9 mouse cellular contexts compared by ENCODE assay signal in genomic region chr19:12002125-12002524, GRCm38 (mm10). TPM values are rescaled to one million over a fixed set of nuclear protein-coding genes. Genes with fewer than 3 reads are reported as not detected.
DNase-seq lines count a peak whose midpoint lies in the region; ATAC-seq and TF ChIP-seq lines count a peak whose summit lies in the region.
"Had no signal": no experiment of that assay in that cellular context is flagged by ENCODE, and none has a peak within 500 bp of the region (broad histone marks: within the 10 kb centered on the region; RNA-seq: fewer than 3 reads in every experiment).

No protein-coding gene starts in this region.

- peak overlapping the region; percentile 35 for H3K4me2 ChIP-seq in forebrain, embryonic 12.5 days
- H3K4me2 ChIP-seq in lung, embryonic 16.5 days (ENCODE audit: low read depth, low read length): peak overlapping the region; percentile 43
- H3K4me2 ChIP-seq in neural tube, embryonic 15.5 days: peak overlapping the region; percentile 45

- no peaks in the 10 kb centered on the region for H3K36me3 ChIP-seq in ES-Bruce4 (ENCODE audit: control insufficient read depth, insufficient read depth, low read length, poor library complexity, severe bottlenecking)
- H3K36me3 ChIP-seq in forebrain, embryonic 12.5 days (replicated peaks): no peaks in the 10 kb centered on the region
- no peaks in the 10 kb centered on the region for H3K36me3 ChIP-seq in lung, embryonic 16.5 days (ENCODE audit: control insufficient read depth, insufficient read depth, low read length)
- no peaks in the 10 kb centered on the region for H3K36me3 ChIP-seq in neural tube, embryonic 15.5 days

- no peaks in the 10 kb centered on the region for H3K27me3 ChIP-seq in ES-Bruce4 (ENCODE audit: control insufficient read depth, insufficient read depth, low read length, poor library complexity, severe bottlenecking)
- no peaks in the 10 kb centered on the region for H3K27me3 ChIP-seq in forebrain, embryonic 12.5 days
- no peaks in the 10 kb centered on the region for H3K27me3 ChIP-seq in lung, embryonic 16.5 days (ENCODE audit: control insufficient read depth, insufficient read depth, low read depth, low read length)
- H3K27me3 ChIP-seq in neural tube, embryonic 15.5 days (replicated peaks): no peaks in the 10 kb centered on the region

- no peak for TF ChIP-seq POLR2A in ES-Bruce4 (IDR thresholded peaks at IDR 0.05; ENCODE audit: insufficient read depth, low read length)

- no peak for ATAC-seq in forebrain, embryonic 12.5 days (ENCODE audit: low FRiP score)
- ATAC-seq in lung, embryonic 16.5 days (ENCODE audit: low read depth): peak; percentile 51
- no peak; the same call in 1 of the 2 replicates for ATAC-seq in neural tube, embryonic 15.5 days (ENCODE audit: low FRiP score)

- H3K9ac ChIP-seq in ES-Bruce4 (ENCODE audit: low read depth, poor library complexity, severe bottlenecking): peak overlapping the region; percentile 60; the same call in 1 of the 2 replicates
- no peak overlapping the region for H3K9ac ChIP-seq in forebrain, embryonic 12.5 days
- 0 out of 2 replicates have a peak overlapping the region, but pooled peaks have one; percentile 10 for H3K9ac ChIP-seq in lung, embryonic 16.5 days (ENCODE audit: low read length)
- no peak overlapping the region for H3K9ac ChIP-seq in neural tube, embryonic 15.5 days (replicated peaks)

- H3K27ac ChIP-seq in ES-Bruce4 (ENCODE audit: insufficient read depth, low read length): no peak overlapping the region; the same call in 1 of the 2 replicates
- no peak overlapping the region for H3K27ac ChIP-seq in forebrain, embryonic 12.5 days
- no peak overlapping the region for H3K27ac ChIP-seq in lung, embryonic 16.5 days (ENCODE audit: low read length)
- H3K27ac ChIP-seq in neural tube, embryonic 15.5 days (replicated peaks): no peak overlapping the region

- no peaks in the 10 kb centered on the region for H3K9me3 ChIP-seq in ES-Bruce4 (replicated peaks; ENCODE audit: control insufficient read depth, insufficient read depth, low read length, poor library complexity, severe bottlenecking)
- H3K9me3 ChIP-seq in forebrain, embryonic 12.5 days: no peaks in the 10 kb centered on the region
- H3K9me3 ChIP-seq in lung, embryonic 16.5 days (ENCODE audit: control insufficient read depth, low read length): no peaks in the 10 kb centered on the region
- H3K9me3 ChIP-seq in neural tube, embryonic 15.5 days (replicated peaks): no peaks in the 10 kb centered on the region

- intact Hi-C loops in heart, postnatal 14 days (cut with DNase I): no loop called here

- 2% methylated on average over 11 of the region's 11 CpGs for WGBS in forebrain, embryonic 12.5 days
- 4% methylated on average over 11 of the region's 11 CpGs for WGBS in lung, embryonic 16.5 days
- 1% methylated on average over 11 of the region's 11 CpGs for WGBS in neural tube, embryonic 15.5 days

- no peak for TF ChIP-seq EP300 in ES-Bruce4 (IDR thresholded peaks at IDR 0.05; ENCODE audit: insufficient read depth, low read depth, low read length)

- no peak for TF ChIP-seq CTCF in ES-Bruce4 (IDR thresholded peaks at IDR 0.05; ENCODE audit: low read depth, low read length)

- no peaks in the 10 kb centered on the region for H3K4me1 ChIP-seq in ES-Bruce4 (ENCODE audit: control insufficient read depth, insufficient read depth, low read length)
- H3K4me1 ChIP-seq in forebrain, embryonic 12.5 days: peaks cover 14% of the 10 kb centered on the region
- peaks cover 14% of the 10 kb centered on the region for H3K4me1 ChIP-seq in lung, embryonic 16.5 days (replicated peaks; ENCODE audit: control insufficient read depth, insufficient read depth, low read length)
- H3K4me1 ChIP-seq in neural tube, embryonic 15.5 days: peaks cover 17% of the 10 kb centered on the region

- peak; percentile 78 for DNase-seq in brain, adult 2 months (ENCODE audit: low read depth, low spot score)
- DNase-seq in heart, postnatal 14 days: peak; percentile 38 to 60
- DNase-seq in kidney, postnatal 36 days: peak; percentile 41 to 68
- DNase-seq in urinary bladder, postnatal 4 days (ENCODE audit: low spot score in 2 of 2): no peak

- peak overlapping the region; percentile 28 for H3K4me3 ChIP-seq in ES-Bruce4 (ENCODE audit: low read depth, low read length)
- peak overlapping the region; percentile 17 for H3K4me3 ChIP-seq in forebrain, embryonic 12.5 days (replicated peaks)
- H3K4me3 ChIP-seq in lung, embryonic 16.5 days (ENCODE audit: low read length): peak overlapping the region; percentile 28
- peak overlapping the region; percentile 19 for H3K4me3 ChIP-seq in neural tube, embryonic 15.5 days (replicated peaks)

RNA-seq across cellular contexts. Expression of gene Osbp, which starts 36.4 kb away (rescaled TPM):
- 28.3 and 31.5 TPM in 2 replicates for polyA plus RNA-seq in ES-Bruce4 (2011; ENCODE audit: insufficient read depth, insufficient read length, low read depth, missing spikeins)
- 5.8 and 6.3 TPM in 2 replicates for polyA plus RNA-seq in forebrain, embryonic 12.5 days (2016; fragmentation: Nextera tagmentation; extraction: Ambion mirVana)
- total RNA-seq in heart, postnatal 14 days (2021): 10 to 100 TPM; 81.3 to 85.1 TPM
- 3.1 and 4.0 TPM in 2 replicates for polyA plus RNA-seq in lung, embryonic 16.5 days (2015; fragmentation: Nextera tagmentation; extraction: Ambion mirVana)
- 3.4 and 3.8 TPM in 2 replicates for polyA plus RNA-seq in neural tube, embryonic 15.5 days (2015; fragmentation: Nextera tagmentation; extraction: Ambion mirVana)

RNA-seq across cellular contexts. Expression of gene Olfr1423, which starts 39.0 kb away (rescaled TPM):
- polyA plus RNA-seq in ES-Bruce4 (2011; ENCODE audit: insufficient read depth, insufficient read length, low read depth, missing spikeins): 0.10 TPM in 1 of 2 replicates, not detected in the other
- 0.04 TPM in 1 of 2 replicates, not detected in the other for polyA plus RNA-seq in forebrain, embryonic 12.5 days (2016; fragmentation: Nextera tagmentation; extraction: Ambion mirVana)
- total RNA-seq in heart, postnatal 14 days (2021): not detected
- not detected in 2 replicates for polyA plus RNA-seq in lung, embryonic 16.5 days (2015; fragmentation: Nextera tagmentation; extraction: Ambion mirVana)
- not detected in 2 replicates for polyA plus RNA-seq in neural tube, embryonic 15.5 days (2015; fragmentation: Nextera tagmentation; extraction: Ambion mirVana)
- total RNA-seq: layer of hippocampus, adult 18-20 months had no signal

Comparison
In these comparisons a context has a peak if more than half of its experiments do, and no peak if none do; other contexts are left out.
1. H3K9ac ChIP-seq: peak in ES-Bruce4 (single experiment) and lung, embryonic 16.5 days (single experiment); none in forebrain, embryonic 12.5 days (single experiment) and neural tube, embryonic 15.5 days (single experiment).
2. DNase-seq: peak in brain, adult 2 months (single experiment), heart, postnatal 14 days (2 of 2) and kidney, postnatal 36 days (2 of 2); none in urinary bladder, postnatal 4 days (0 of 2).
3. Peak in every context shown above with its lines, with median percentiles within 50 percentile points of each other: H3K4me3 ChIP-seq and H3K4me2 ChIP-seq.